Mouse (Mus musculus) spleen, adult 2 months (tissue): ENCODE results near the gene Tmem184b.

Source experiments
- CTCF ChIP-seq: fragments of 200-500 bp; IDR thresholded peaks from 2 replicates; pipeline ENCODE4 v1.5.1; 2011; ENCODE audit warnings: mild to moderate bottlenecking, inconsistent platforms; ENCODE audit not compliant: insufficient read depth, insufficient read length, insufficient replicate concordance; ENCODE audit errors: extremely low read depth
- POLR2A ChIP-seq: fragments of 200-500 bp; IDR thresholded peaks from 2 replicates; pipeline ENCODE4 v1.6.1; 2011; ENCODE audit warnings: low read depth, low read length, inconsistent platforms

DNA sequence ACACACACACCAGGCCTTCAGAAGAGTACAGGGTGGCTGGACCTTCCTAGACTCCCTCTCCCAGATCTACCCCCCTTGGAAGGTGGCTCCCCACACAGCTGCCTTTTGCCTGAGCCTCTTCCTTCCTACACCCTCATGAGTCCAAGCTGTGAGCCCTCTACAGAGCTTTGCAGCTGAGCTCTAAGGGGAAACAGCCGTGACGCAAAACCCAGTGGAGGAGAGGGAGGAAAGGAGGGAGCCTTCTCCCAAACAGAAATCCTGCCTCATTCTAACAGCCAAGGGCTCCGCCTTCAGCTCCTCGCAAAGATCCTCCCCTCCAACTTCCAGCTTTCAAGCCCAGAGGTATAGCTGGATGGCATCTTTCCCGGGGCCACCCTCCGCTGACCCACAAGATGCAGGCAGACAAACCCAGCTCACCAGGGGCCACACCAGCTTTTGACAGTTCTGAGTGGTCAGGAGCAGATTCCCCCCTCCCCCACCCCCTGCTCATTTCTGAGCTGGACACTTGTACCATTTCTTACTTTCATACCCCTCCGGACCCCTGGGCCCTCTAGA is 40.6 kb upstream of the Tmem184b start:
- no peak for TF ChIP-seq POLR2A
- TF ChIP-seq CTCF: no peak
